Mouse (Mus musculus) embryonic fibroblast, embryonic 13.5 days (primary cell): ENCODE results near the gene Mob3b.

Experiments used
- CTCF ChIP-seq: IDR thresholded peaks from 2 replicates; pipeline ENCODE4 v1.5.1; 2011; ENCODE audit warnings: mild to moderate bottlenecking, control low read depth, low read length, moderate library complexity, borderline replicate concordance; ENCODE audit not compliant: insufficient read depth
- POLR2A ChIP-seq: IDR thresholded peaks from 2 replicates; pipeline ENCODE4 v1.6.1; 2011; ENCODE audit warnings: low read depth, mild to moderate bottlenecking, control low read depth, low read length, moderate library complexity

DNA sequence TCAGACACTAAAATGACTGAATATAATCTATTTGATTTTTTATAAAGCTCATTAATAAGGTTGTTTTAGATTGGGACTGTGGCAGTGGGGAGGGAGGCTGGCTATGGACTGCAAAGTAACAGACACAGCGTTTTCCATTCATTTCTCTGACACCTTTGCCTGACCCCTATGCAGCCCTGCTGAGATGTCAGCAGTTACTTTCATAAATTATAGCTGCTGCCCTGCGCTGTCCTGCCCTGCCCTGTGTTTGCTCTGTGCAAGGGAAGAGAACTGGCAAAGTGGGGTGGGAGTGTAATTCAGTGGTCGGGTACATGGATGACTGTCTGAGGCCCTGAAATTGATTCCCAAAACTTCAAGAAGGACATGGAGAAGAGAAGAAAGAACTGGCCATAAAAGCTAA is 3.2 kb downstream of the Mob3b start:
- no peak for TF ChIP-seq POLR2A
- no peak for TF ChIP-seq CTCF
